Mouse (Mus musculus) midbrain, postnatal 0 days (tissue): ENCODE data around the gene Adipor1. TPM values are rescaled to one million over a fixed set of nuclear protein-coding genes. Genes with fewer than 3 reads are reported as not detected.
A peak's percentile ranks its signal among the peaks of the same experiment; 100 is the strongest.

Experiments
- ATAC-seq: fragments of 200-750 bp; cut with Nextera tagmentation; 2 replicates; pipeline ENCODE4 v1.8.0; 2017; ENCODE audit warnings: moderate number of reproducible peaks, mild to moderate bottlenecking, moderate TSS enrichment, moderate library complexity; ENCODE audit not compliant: low FRiP score
- DNase-seq: peaks from one replicate; pipeline ENCODE4 v3.0.0-alpha.2; 2015; ENCODE audit warnings: low spot score
- H3K27ac ChIP-seq: fragments of 300-500 bp; sonication (generic); 2 replicates; pipeline ENCODE4 v1.5.1; 2014; ENCODE audit warnings: low read depth, mild to moderate bottlenecking, low read length, mixed read lengths
- H3K27me3 ChIP-seq: fragments of 300-500 bp; sonication (generic); 2 replicates; pipeline ENCODE4 v1.6.1; 2014; ENCODE audit warnings: low read length, control low read depth, mixed read lengths; ENCODE audit not compliant: insufficient read depth
- H3K36me3 ChIP-seq: fragments of 300-500 bp; sonication (generic); 2 replicates; pipeline ENCODE4 v1.6.1; 2014; ENCODE audit warnings: low read length, control low read depth, mixed read lengths; ENCODE audit not compliant: insufficient read depth
- H3K4me1 ChIP-seq: fragments of 300-500 bp; sonication (generic); 2 replicates; pipeline ENCODE4 v1.6.1; 2014; ENCODE audit warnings: mild to moderate bottlenecking, control low read depth, antibody characterized with exemption, low read length, mixed read lengths; ENCODE audit not compliant: insufficient read depth
- H3K4me2 ChIP-seq: fragments of 300-500 bp; sonication (generic); 2 replicates; pipeline ENCODE4 v1.6.1; 2014; ENCODE audit warnings: low read depth, mild to moderate bottlenecking, low read length, mixed read lengths; ENCODE audit not compliant: poor library complexity, severe bottlenecking
- H3K4me3 ChIP-seq: fragments of 300-500 bp; sonication (generic); 2 replicates; pipeline ENCODE4 v1.5.1; 2014; ENCODE audit warnings: low read depth, mild to moderate bottlenecking, low read length, moderate library complexity
- H3K9ac ChIP-seq: fragments of 300-500 bp; sonication (generic); replicated peaks from 2 replicates; pipeline ENCODE4 v1.6.1; 2014; ENCODE audit warnings: mild to moderate bottlenecking, low read length, moderate library complexity, mixed read lengths; ENCODE audit not compliant: poor library complexity, severe bottlenecking
- H3K9me3 ChIP-seq: fragments of 300-500 bp; sonication (generic); 2 replicates; pipeline ENCODE4 v1.6.1; 2016; ENCODE audit warnings: low read length, control low read depth
- CTCF ChIP-seq: IDR thresholded peaks from 2 replicates; pipeline ENCODE4 v1.5.1; 2016; ENCODE audit warnings: antibody characterized with exemption, mild to moderate bottlenecking
- WGBS: fragments of 180-500 bp; shearing (Covaris S2); extraction: QIAGEN DNeasy Blood & Tissue Kit; methylation state at CpG from one replicate; pipeline ENCODE4 v1.1.7; 2014; 5-methylcytosine and 5-hydroxymethylcytosine counted together
- polyA plus RNA-seq: library from polyadenylated mRNA; unstranded; fragments of >200 nt; fragmentation: Nextera tagmentation; extraction: Ambion mirVana; gene quantifications from 2 replicates; pipeline ENCODE4 v1.2.1, GENCODE M21; 2015
- total RNA-seq: library from RNA; depleted of rRNA; stranded (reverse); fragments of >200 nt; gene quantifications from 2 replicates; pipeline ENCODE4 v1.2.3, GENCODE M21; 2014

Adipor1 gene
- total and polyA plus RNA-seq, 2 experiments from 2014 or later, result 74.1 to 98.7 TPM

DNA sequence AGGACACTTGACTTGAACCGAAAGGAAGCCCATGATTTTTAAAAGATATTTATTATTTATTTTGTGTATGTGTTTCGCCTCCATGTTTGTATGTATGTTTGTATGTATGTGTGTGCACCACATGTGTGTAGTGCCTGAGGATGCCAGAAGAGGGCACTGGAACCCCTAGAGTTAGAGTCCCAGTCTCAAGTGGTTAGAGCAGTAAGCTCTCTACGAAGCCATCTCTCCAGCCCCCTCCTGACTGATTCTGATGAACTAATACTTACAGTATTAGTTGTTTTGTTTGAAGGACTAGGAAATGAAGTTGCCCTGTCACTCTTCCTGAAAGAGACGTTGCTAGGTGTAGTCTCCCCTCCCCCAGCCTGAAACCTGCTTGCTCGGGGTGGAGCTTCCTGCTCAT lies 15.4 kb upstream of the Adipor1 start:
- DNase-seq, result no peak

DNA sequence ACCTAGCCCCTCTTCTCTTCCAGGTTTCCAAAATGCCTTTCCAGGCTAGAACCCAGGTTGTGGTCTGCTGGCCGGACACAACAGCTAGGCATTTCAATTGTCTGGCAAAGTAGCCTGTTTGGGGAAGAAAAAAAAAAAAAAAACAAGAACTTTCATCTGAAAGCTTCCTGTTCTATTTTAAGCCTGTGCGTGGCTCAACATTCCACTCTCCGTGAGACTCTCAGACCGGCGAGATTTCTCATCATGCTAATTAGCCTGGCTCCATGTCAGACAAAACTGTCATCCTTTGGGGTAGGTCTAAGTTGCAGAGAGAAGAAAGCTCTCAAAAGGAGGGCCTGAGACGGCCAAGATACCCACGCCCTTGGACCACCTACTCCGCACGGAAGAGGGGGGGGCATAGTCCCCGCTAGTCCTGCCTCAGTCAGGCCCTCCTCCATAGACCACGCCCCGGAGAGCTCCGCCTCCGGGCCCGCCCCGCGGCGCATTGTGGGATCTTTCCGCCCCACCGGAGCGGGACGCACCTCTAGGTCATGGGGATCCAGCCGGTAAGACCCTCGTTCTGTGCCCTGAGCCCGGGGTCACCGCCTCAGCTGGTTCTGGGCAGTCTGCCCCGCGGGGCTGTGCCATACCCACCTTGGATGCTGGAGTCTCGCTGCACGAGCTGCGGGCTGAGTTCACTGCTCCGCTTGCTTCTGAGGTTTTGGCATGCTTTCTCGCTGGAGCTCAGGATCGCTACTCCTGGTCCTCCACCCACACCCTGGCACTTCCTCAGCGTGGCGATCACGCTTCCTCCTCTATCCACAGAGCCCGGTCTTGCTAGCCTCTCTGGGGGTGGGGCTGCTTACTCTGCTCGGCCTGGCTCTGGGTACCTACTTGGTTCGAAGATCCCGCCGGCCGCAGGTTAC lies 9.4 kb upstream of the Adipor1 start, which contains the start of gene Cyb5r1:
Gene Cyb5r1 (plus strand): TSS at position 51 of the 905 bp plus-strand sequence.
- H3K27ac ChIP-seq, result no peak within 1 kb of the TSS
- H3K4me3 ChIP-seq, result peak within 1 kb of the TSS; percentile 68
- DNase-seq (peak; percentile 53), ATAC-seq (peak; percentile 86)
- H3K27me3 ChIP-seq, result no peaks in the 10 kb centered on the region
- no peak for TF ChIP-seq CTCF
- H3K4me1 ChIP-seq, result no peaks in the 10 kb centered on the region
- H3K4me2 ChIP-seq, result peak within 1 kb of the TSS; percentile 97
- WGBS, result 2% methylated on average over 42 of the region's 43 CpGs
- H3K9ac ChIP-seq, result peak within 1 kb of the TSS; percentile 54
- no peaks in the 10 kb centered on the region for H3K9me3 ChIP-seq
- no peaks in the 10 kb centered on the region for H3K36me3 ChIP-seq

More for the DNA sequence above, 15.4 kb upstream of the Adipor1 start:
- no peak overlapping the region for H3K4me2 ChIP-seq
- no peaks in the 10 kb centered on the region for H3K9me3 ChIP-seq
- H3K4me3 ChIP-seq, result no peak overlapping the region
- no peaks in the 10 kb centered on the region for H3K36me3 ChIP-seq
- H3K27ac ChIP-seq, result no peak overlapping the region
- no peaks in the 10 kb centered on the region for H3K27me3 ChIP-seq
- 68% methylated on average over 5 of the region's 5 CpGs for WGBS
- H3K4me1 ChIP-seq, result no peaks in the 10 kb centered on the region
- TF ChIP-seq CTCF, result no peak
- no peak for ATAC-seq
- H3K9ac ChIP-seq, result no peak overlapping the region

DNA sequence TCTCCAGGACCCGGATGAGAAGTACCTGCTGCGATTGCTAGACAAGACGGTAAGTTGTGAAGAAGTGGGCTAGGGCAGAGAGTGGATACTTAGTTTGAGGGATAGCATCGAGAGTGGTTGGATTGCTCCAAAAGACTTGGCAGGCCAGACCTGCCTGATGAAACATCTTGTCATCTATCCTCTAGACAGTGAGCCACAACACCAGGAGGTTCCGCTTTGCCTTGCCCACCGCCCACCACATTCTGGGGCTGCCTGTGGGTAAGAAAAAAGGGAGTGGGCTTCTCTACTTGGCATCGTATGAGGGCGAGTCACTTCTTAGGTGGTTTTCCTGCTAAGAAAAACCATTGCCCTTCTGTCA lies 8.8 kb upstream of the Adipor1 start:
- peak overlapping the region; percentile 97 for H3K4me2 ChIP-seq
- WGBS, result 31% methylated on average over 8 of the region's 8 CpGs
- no peaks in the 10 kb centered on the region for H3K27me3 ChIP-seq
- peak overlapping the region; percentile 54; the same call in 1 of the 2 replicates for H3K9ac ChIP-seq
- peak overlapping the region; percentile 68 for H3K4me3 ChIP-seq
- no peaks in the 10 kb centered on the region for H3K36me3 ChIP-seq
- H3K27ac ChIP-seq, result no peak overlapping the region
- DNase-seq (no peak), ATAC-seq (no peak)
- no peaks in the 10 kb centered on the region for H3K9me3 ChIP-seq
- no peaks in the 10 kb centered on the region for H3K4me1 ChIP-seq
- no peak for TF ChIP-seq CTCF

DNA sequence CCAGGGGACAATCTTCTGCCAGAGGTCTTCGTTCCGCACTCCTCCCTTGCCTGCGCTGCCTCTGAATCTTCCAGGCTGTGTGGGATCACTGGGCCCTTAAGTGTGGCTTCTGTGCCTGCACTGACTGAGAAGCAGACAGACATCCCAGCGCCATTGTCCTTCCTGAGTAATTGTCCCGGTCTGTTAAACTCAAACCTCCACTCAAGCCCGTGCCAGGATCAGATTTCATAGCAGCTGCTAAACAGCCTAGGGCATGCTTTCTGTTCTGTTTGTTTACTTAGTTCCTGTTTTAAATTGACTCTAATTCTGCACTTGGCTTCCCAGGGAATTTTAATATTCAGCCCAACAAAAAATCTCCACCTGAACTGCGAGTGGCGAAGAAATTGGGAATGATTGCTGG lies 7.1 kb upstream of the Adipor1 start:
- Histone ChIP-seq H3K9ac (no peak overlapping the region), H3K36me3 (no peaks in the 10 kb centered on the region), H3K4me1 (no peaks in the 10 kb centered on the region), H3K4me2 (no peak overlapping the region), H3K9me3 (no peaks in the 10 kb centered on the region), H3K27ac (no peak overlapping the region), H3K27me3 (no peaks in the 10 kb centered on the region), H3K4me3 (no peak overlapping the region)
- no peak for TF ChIP-seq CTCF
- DNase-seq, result no peak
- no peak for ATAC-seq
- WGBS, result 79% methylated on average over 8 of the region's 8 CpGs

DNA sequence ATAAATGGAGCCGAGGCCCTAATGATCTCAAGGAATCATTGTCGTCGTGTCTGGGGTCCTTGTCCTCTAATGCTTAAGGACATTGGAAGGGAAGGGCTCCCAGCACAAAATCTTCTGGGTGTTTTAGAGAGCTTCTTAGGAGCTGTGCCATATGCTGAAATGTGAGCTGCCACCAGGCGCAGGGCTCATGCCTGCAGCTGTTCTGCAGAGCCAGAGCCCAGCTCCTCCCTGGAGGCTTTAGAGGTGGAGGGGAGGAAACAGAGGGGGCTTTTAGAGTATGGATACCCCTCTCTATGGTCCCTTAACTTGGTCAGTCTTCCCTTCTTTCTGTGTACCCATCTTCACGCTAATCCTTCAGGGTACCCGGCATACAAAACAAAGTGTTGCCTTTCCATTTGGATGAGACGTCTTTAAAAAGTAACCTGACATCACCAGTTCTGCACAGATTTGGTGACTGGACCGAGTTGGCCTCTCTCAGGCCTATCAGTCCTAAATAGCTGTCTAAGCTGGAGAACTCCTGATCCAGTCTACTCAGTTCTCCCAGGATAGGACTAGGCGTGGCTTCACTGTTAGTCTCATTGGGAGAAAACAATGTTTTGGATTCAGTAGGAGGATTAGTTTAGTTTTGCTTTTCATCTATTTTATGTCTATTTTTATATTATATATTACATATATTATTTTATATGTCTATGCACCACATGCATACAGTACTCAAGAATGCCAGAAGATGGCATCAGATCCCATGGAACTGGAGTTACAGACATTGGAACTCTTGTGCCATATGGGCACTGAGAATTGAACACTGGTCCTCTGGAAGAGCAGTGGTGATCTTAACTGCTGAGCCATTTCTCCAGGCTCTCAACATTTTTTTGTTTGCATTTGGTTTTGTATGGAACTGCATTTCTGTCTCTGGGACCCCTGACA lies 3.2 kb upstream of the Adipor1 start:
- H3K9me3 ChIP-seq, result no peaks in the 10 kb centered on the region
- no peaks in the 10 kb centered on the region for H3K36me3 ChIP-seq
- TF ChIP-seq CTCF, result 0 out of 2 replicates have a peak, but pooled peaks have one; percentile 6
- H3K4me2 ChIP-seq, result no peak overlapping the region
- 0 out of 2 replicates have a peak, but pooled peaks cover 4% of the 10 kb centered on the region for H3K4me1 ChIP-seq
- WGBS, result 96% methylated on average over 9 of the region's 9 CpGs
- no peak overlapping the region for H3K4me3 ChIP-seq
- ATAC-seq (no peak), DNase-seq (no peak)
- H3K27me3 ChIP-seq, result no peaks in the 10 kb centered on the region
- H3K27ac ChIP-seq, result no peak overlapping the region
- H3K9ac ChIP-seq, result no peak overlapping the region
